Mouse (Mus musculus): ENCODE measurements around the gene Ran.

Ran gene

DNA sequence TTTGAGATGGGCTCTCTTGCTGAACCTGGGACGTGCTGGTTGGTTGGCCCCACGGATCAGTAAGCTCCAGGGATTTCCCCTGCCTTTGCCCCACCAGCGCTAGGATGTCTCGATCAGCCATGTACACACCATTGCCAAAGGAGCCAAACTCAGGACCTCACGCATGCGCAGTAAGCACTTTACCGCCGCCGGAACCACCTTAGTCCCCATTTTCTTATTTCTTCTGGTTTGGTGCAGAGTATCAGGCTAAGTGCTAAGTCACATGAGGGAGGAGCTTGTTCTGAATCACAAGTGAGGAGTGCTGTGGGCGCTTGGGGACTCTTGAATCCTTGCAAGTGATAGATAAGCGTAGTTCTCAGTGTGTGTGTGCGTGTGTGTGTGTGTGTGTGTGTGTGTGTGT lies 45.4 kb downstream of the Ran start:
- DNase-seq (ENCODE audit: low spot score), result no peak

GRCm38 (mm10) chr5:129065946-129066345 lies 46.1 kb downstream of the Ran start:
- no peak for DNase-seq (ENCODE audit: low spot score)

DNA sequence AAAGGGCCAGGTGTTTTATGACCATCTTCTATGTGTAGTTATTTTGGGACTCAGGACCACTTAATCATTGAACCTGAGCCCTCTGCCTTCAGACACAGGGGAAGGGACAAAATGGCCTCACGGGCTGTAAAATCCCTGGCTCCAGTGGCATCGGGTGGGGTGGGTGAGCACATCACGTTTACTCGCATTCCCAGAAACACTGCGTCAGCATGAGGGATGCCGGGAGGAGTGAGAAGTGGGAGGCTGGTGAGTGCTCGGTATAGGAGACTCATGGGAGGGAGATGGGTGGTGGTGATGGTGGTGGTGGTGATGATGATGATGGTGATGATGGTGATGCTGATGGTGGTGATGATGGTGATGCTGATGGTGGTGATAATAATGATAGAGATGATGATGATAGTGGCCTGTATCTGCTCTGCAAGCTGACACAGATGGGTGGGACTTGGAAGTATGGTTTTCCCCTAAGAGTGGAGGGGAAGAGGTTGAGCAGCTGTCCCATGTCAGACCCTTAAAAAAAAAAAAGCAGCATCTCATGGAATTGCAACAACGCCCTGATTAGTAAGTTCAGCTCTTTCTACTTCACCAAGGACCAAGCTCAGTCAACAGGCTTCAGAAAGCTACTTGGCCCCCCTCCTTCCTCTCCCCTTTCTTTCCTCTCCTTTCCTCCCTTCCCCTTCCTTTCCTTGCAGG lies 46.8 kb downstream of the Ran start:
- no peak for DNase-seq (ENCODE audit: low spot score)

- DNase-seq (ENCODE audit: low spot score), result no peak
Measured at GRCm38 (mm10) chr5:129067231-129067834, 47.5 kb downstream of the Ran start.

DNA sequence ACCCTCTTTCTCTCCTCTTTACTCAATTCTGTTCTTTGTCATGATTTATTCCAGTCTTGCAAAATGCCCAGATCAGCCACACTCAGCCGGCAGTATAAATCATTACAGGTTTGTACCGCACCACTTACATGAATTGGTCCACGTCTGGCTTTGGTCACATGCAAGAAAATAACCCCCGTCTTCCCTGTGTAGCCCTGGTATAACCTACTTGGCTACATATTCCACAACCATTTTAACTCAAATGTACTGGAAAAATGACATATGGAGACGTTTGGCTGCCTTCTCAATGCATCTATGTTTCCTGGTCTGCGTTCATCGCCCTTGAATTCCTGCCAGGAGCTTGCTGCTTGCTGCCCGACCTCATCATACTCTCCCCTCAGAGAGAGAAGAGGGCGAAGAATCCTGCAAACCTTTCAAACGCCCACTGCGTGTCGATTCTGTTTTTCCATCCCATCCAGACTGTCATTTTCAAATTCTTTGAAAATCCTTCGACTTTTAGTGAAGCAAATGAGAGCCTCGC lies 52.0 kb downstream of the Ran start:
- DNase-seq (ENCODE audit: low spot score), result no peak

- no peak for DNase-seq (ENCODE audit: low spot score)
Measured at GRCm38 (mm10) chr5:129073404-129073803, 53.5 kb downstream of the Ran start.

Data from ovary, adult 18-20 months (tissue).